Mouse (Mus musculus) embryonic fibroblast, embryonic 13.5 days (primary cell): ENCODE data around the gene Trp73.

Experiments used
- CTCF ChIP-seq: IDR thresholded peaks from 2 replicates; pipeline ENCODE4 v1.5.1; 2011; ENCODE audit warnings: mild to moderate bottlenecking, control low read depth, low read length, moderate library complexity, borderline replicate concordance; ENCODE audit not compliant: insufficient read depth
- POLR2A ChIP-seq: IDR thresholded peaks from 2 replicates; pipeline ENCODE4 v1.6.1; 2011; ENCODE audit warnings: low read depth, mild to moderate bottlenecking, control low read depth, low read length, moderate library complexity

GRCm38 (mm10) chr4:154056046-154056445, 84.0 kb downstream of the Trp73 start:
- no peak for TF ChIP-seq POLR2A
- TF ChIP-seq CTCF = no peak
